Mouse (Mus musculus) lung, embryonic 15.5 days (tissue): ENCODE measurements around the gene Myoz2. TPM values are rescaled to one million over a fixed set of nuclear protein-coding genes. Genes with fewer than 3 reads are reported as not detected.

Experiments
- ATAC-seq: fragments of 200-750 bp; cut with Nextera tagmentation; 2 replicates; pipeline ENCODE4 v1.8.0; 2017; ENCODE audit warnings: moderate number of reproducible peaks, borderline replicate concordance; ENCODE audit not compliant: low FRiP score, low TSS enrichment; ENCODE audit errors: extremely low read depth
- H3K27ac ChIP-seq: fragments of 300-500 bp; sonication (generic); 2 replicates; pipeline ENCODE4 v1.5.1; 2015; ENCODE audit warnings: moderate library complexity, mild to moderate bottlenecking, inconsistent platforms
- H3K27me3 ChIP-seq: fragments of 300-500 bp; sonication (generic); 2 replicates; pipeline ENCODE4 v1.6.1; 2015; ENCODE audit warnings: inconsistent platforms
- H3K36me3 ChIP-seq: fragments of 300-500 bp; sonication (generic); 2 replicates; pipeline ENCODE4 v1.6.1; 2015; ENCODE audit warnings: inconsistent platforms
- H3K4me1 ChIP-seq: fragments of 300-500 bp; sonication (generic); 2 replicates; pipeline ENCODE4 v1.6.1; 2015; ENCODE audit warnings: inconsistent platforms
- H3K4me2 ChIP-seq: fragments of 300-500 bp; sonication (generic); 2 replicates; pipeline ENCODE4 v1.6.1; 2015; ENCODE audit warnings: inconsistent platforms, mild to moderate bottlenecking, moderate library complexity
- H3K4me3 ChIP-seq: fragments of 300-500 bp; sonication (generic); 2 replicates; pipeline ENCODE4 v1.5.1; 2015; ENCODE audit warnings: mild to moderate bottlenecking, inconsistent platforms
- H3K9ac ChIP-seq: fragments of 300-500 bp; sonication (generic); 2 replicates; pipeline ENCODE4 v1.6.1; 2015; ENCODE audit warnings: inconsistent platforms
- H3K9me3 ChIP-seq: fragments of 300-500 bp; sonication (generic); 2 replicates; pipeline ENCODE4 v1.6.1; 2016; ENCODE audit warnings: inconsistent platforms
- whole genome bisulfite sequencing: fragments of 180-500 bp; shearing (Covaris S2); methylation state at CpG from one replicate; pipeline ENCODE4 v1.1.7; 2015; 5-methylcytosine and 5-hydroxymethylcytosine counted together
- polyA plus RNA-seq: library from polyadenylated mRNA; unstranded; fragments of >200 nt; fragmentation: Nextera tagmentation; extraction: Ambion mirVana; gene quantifications from 2 replicates; pipeline ENCODE4 v1.2.1, GENCODE M21; 2015

Gene Myoz2
- polyA plus RNA-seq, 1 experiment from 2014 or later: 5.4 TPM

DNA sequence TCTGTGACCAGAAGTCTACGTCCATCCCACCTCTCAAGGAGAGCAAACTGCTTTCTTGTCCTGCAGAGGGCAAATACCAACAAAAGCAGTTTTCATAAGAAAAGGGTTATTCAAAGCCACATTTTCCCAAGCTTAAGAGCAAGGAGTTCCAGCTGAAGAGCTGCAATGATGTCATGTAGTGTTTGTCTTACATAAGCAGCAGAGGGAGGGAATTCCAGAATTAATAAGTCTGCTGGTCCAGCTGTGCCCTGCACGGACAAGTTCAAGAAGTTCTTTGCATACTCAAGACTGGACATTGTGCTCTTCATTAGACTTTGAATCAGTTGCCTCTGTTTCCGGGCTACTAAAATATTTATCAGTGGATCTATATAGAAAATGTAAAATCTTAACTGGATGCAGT is 33.8 kb downstream of the Myoz2 start:
- 45% methylated on average over 3 of the region's 3 CpGs for WGBS
- H3K4me2 ChIP-seq: no peak overlapping the region
- H3K4me1 ChIP-seq: no peaks in the 10 kb centered on the region
- H3K36me3 ChIP-seq: no peaks in the 10 kb centered on the region
- H3K9ac ChIP-seq: no peak overlapping the region
- no peaks in the 10 kb centered on the region for H3K27me3 ChIP-seq
- no peak overlapping the region for H3K27ac ChIP-seq
- H3K4me3 ChIP-seq: no peak overlapping the region
- ATAC-seq: no peak
- H3K9me3 ChIP-seq: no peaks in the 10 kb centered on the region

DNA sequence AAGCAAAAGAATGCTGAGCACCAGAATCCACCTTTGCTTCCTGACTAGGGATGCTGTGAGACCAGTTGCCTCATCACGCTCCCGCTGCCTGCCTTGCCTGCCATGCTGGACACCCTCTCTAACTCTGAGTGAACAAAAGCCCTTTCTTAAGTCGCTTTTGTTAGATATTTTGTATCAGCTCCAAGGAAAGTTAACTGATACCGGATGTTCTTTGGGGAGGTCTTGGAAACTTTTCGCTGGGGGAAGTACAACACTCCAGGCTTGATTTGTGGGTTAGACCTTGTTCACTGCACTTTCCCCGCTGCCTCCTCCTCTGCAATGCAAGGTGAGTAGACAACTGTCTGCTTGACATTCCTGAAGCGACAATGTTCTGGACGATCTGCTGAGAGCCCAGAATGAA is 36.3 kb downstream of the Myoz2 start:
- Histone ChIP-seq H3K27me3 (no peaks in the 10 kb centered on the region), H3K27ac (no peak overlapping the region), H3K9me3 (0 out of 2 replicates have a peak, but pooled peaks cover 3% of the 10 kb centered on the region), H3K4me2 (no peak overlapping the region), H3K4me1 (no peaks in the 10 kb centered on the region), H3K36me3 (no peaks in the 10 kb centered on the region), H3K9ac (no peak overlapping the region), H3K4me3 (no peak overlapping the region)
- no peak for ATAC-seq
- WGBS: 69% methylated on average over 8 of the region's 8 CpGs

DNA sequence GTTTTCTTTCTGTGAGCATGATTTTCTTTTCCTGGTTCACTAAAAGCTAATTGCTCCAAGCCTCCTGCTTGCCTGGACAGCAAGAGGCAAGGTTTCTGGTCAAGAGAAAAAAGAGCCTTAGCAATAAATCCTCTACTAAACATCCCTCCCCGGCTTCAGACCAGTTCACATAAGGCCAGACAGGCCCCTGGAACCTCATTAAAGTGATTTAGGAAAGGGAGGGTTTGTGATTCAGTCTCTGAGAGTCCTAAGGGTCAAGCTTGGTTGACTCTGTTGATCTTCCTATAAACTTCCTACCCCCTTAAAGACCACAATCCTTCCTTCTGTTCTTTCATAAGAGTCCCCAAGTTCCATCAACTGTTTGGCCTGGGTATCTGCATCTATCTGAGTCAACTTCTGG is 37.8 kb downstream of the Myoz2 start:
- 62% methylated on average over 1 of the region's 1 CpGs for WGBS
- H3K27ac ChIP-seq: no peak overlapping the region

DNA sequence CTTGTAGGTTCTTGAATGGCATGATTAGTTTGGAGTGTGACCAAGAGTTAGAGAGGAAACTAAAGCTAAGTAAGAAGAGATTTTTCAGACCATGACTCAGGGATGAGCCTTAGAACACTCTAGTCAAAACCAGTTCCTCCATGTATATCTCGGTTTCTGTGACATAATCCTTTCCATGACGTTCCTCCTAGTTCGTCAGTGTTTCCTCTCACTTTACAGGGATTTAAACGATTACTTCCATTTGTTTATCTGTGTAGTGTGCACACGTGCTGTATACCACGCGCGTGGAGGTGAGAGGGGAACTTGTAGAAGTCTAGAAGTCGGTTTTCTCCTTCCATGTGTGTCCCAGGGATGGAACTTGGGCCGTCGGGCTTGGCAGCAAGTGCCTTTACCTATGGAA is 47.9 kb downstream of the Myoz2 start:
- no peak overlapping the region; the same call in 1 of the 2 replicates for H3K27ac ChIP-seq
- WGBS: 62% methylated on average over 11 of the region's 11 CpGs
- ATAC-seq: no peak

More for the DNA sequence above, 37.8 kb downstream of the Myoz2 start:
- no peak overlapping the region for H3K9ac ChIP-seq
- H3K27me3 ChIP-seq: no peaks in the 10 kb centered on the region
- H3K4me2 ChIP-seq: no peak overlapping the region
- no peaks in the 10 kb centered on the region for H3K4me1 ChIP-seq
- no peak for ATAC-seq
- H3K9me3 ChIP-seq: 0 out of 2 replicates have a peak, but pooled peaks cover 3% of the 10 kb centered on the region
- H3K4me3 ChIP-seq: no peak overlapping the region
- H3K36me3 ChIP-seq: no peaks in the 10 kb centered on the region

DNA sequence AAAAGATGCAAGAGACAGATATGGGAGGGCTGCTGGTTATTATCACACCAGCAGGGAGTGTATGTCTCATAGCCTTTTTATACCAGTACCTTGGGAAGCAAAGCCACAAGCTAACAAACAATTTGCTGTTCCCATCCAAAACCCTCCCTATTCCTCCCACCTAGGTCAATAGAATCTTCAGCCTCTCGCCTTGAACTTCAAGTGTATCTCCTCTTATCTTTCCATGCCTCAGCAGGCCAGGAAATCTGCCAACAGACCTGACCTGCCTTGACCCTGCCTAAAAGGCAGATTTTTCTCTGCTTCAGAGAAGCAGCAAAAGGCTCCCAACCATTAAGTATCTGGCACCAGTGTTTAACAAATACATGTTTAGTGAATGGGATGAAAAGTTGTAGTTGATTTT is 48.4 kb downstream of the Myoz2 start:
- 9% methylated on average over 1 of the region's 1 CpGs for WGBS
- H3K27me3 ChIP-seq: no peaks in the 10 kb centered on the region
- ATAC-seq: no peak
- H3K4me2 ChIP-seq: no peak overlapping the region
- no peak overlapping the region; the same call in 1 of the 2 replicates for H3K27ac ChIP-seq
- no peaks in the 10 kb centered on the region for H3K36me3 ChIP-seq
- peaks cover 23% of the 10 kb centered on the region for H3K4me1 ChIP-seq
- no peaks in the 10 kb centered on the region for H3K9me3 ChIP-seq
- H3K4me3 ChIP-seq: no peak overlapping the region
- no peak overlapping the region for H3K9ac ChIP-seq

More for the DNA sequence above, 47.9 kb downstream of the Myoz2 start:
- Histone ChIP-seq H3K9ac (no peak overlapping the region), H3K4me1 (peaks cover 23% of the 10 kb centered on the region), H3K4me3 (no peak overlapping the region), H3K9me3 (no peaks in the 10 kb centered on the region), H3K36me3 (no peaks in the 10 kb centered on the region), H3K4me2 (no peak overlapping the region), H3K27me3 (no peaks in the 10 kb centered on the region)

DNA sequence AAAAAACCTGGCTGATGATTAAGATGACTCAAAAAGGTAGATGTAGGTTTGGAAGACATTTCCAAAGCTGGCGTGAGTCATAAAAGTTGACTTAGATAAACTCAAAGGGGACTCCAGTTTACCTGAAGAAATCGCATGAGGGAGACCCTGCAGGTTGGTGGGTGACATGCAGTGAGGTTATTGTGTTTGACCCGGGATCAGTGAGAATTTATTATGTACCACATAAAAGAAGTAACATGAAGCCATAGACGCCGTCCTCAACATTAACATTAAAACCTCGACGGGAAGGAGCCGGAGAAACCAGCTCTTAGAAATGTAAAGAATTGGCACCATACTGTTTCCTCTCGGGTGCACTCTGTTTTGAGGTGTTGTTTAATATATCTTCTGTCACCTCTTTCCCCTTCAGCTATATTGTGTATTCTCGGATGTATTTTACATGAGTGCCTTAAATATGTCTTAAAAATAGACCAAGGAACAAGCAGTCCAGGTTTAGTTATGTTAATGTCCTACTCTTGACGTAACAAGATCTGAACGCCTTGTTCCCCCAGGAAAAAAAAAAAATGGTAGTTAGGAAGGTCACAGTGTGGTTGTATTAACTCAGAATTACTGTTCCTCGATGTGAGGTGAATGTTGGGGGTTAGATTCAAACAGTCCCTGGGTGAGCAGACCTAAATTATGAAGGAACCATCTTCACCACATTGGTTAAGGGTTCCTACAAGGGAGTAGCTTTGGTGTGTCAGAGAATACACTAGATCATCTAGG is 49.5 kb downstream of the Myoz2 start:
- Histone ChIP-seq H3K36me3 (no peaks in the 10 kb centered on the region), H3K9me3 (no peaks in the 10 kb centered on the region), H3K9ac (peak overlapping the region; percentile 85), H3K4me2 (peak overlapping the region; percentile 77), H3K27me3 (no peaks in the 10 kb centered on the region), H3K4me1 (peaks cover 23% of the 10 kb centered on the region), H3K4me3 (peak overlapping the region; percentile 65), H3K27ac (peak overlapping the region; percentile 93)
- WGBS: 10% methylated on average over 13 of the region's 13 CpGs
- no peak for ATAC-seq

DNA sequence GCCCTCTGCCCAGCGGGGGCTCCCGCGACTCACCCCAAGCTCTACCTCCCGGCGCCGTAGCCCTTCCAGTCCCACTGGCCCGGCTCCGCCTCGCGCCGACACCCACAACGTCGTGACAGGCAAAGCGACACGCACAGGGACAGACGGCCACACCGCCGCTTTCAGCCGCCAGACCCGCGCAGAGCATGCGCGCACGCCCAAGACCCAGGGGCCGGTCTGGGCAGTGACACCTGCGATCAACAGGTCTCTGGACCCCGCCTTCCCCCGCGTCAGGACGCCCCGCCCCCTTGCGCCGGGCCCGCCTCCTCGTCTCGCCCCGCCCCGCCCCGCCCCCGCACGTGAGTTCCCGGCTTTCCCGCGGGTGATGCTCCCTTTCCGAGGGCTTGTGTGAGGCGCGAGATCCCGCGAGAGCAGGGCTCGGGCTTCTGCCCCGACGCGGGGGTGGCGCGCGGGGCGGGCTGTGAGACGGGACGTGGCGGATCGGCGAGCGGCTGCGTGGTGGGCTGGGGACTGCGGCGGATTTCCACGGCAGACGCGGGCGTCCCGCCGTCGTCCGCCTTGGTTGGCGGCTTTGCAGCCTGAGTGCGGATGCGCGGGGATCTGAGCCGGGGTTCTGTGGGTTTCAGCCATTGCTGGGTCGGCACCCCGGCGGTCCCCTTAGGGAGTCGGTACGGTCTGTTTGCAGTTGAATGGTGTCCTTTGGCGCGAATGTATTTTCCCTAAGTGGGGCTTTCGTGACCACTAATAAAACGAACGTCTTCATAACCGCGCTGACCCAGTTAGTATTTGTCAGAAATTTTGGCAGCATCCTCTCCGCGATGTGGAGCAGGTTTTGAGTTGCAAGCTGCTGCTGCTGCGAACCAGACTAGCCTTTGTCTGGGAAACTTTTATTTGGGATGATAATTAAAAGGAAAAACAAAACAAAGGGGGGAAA is 50.3 kb downstream of the Myoz2 start, which contains the start of gene Usp53:
Gene Usp53 (minus strand): TSS at position 262 of the 934 bp plus-strand sequence.
- no peaks in the 10 kb centered on the region for H3K27me3 ChIP-seq
- H3K36me3 ChIP-seq: no peaks in the 10 kb centered on the region
- peak within 1 kb of the TSS; percentile 65 for H3K4me3 ChIP-seq
- H3K27ac ChIP-seq: peak within 1 kb of the TSS; percentile 93
- H3K9ac ChIP-seq: peak within 1 kb of the TSS; percentile 85
- peak; percentile 96 for ATAC-seq
- H3K9me3 ChIP-seq: no peaks in the 10 kb centered on the region
- WGBS: under 1% methylated on average over 74 of the region's 94 CpGs
- H3K4me1 ChIP-seq: peaks cover 23% of the 10 kb centered on the region
- peak within 1 kb of the TSS; percentile 77 for H3K4me2 ChIP-seq

DNA sequence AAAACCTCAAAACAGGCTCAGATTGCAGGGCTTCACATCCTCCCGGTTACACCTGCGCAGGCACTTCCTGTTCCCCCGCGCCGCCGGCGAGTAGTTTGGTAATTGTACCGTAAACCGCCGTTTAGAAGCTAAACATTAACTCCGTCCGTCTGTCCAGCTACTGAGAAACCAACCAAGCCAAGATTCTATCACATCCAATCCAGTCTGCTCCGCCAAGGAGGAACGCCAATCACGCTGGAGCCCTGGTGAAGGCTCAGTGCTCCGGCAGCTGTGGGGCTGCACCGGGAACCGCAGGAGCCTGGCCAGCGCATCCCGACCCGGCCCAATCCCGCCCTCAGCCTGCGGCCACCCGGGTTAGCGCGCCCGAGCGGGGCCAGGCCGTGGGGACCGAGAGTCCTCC is 51.0 kb downstream of the Myoz2 start:
- H3K9me3 ChIP-seq: no peaks in the 10 kb centered on the region
- no peaks in the 10 kb centered on the region for H3K36me3 ChIP-seq
- WGBS: under 1% methylated on average over 29 of the region's 30 CpGs
- H3K27ac ChIP-seq: peak overlapping the region; percentile 91
- peak overlapping the region; percentile 65 for H3K4me3 ChIP-seq
- peak overlapping the region; percentile 77 for H3K4me2 ChIP-seq
- H3K4me1 ChIP-seq: peaks cover 23% of the 10 kb centered on the region
- peak; percentile 84 for ATAC-seq
- peak overlapping the region; percentile 66 for H3K9ac ChIP-seq
- H3K27me3 ChIP-seq: no peaks in the 10 kb centered on the region

DNA sequence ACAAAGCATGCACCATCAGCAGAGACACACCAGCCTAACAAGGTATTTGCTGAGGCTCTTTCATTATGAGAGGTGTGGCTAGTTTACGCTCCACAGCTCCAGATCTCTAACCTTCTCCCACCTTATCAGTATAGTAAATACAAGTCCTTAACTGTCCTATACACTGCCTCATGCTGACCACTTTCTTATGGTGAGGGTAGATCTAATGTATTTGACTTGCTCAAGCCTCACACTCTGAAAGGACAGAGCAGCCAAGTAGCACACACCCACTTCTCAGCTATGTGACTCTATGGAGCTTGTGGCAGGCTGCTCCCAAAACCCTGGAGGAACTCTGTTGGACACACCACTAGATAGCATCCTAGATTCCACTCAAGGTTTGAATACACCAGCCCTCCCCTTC is 58.9 kb downstream of the Myoz2 start:
- Histone ChIP-seq H3K27ac (no peak overlapping the region), H3K9me3 (no peaks in the 10 kb centered on the region), H3K27me3 (no peaks in the 10 kb centered on the region), H3K4me3 (no peak overlapping the region), H3K4me1 (no peaks in the 10 kb centered on the region), H3K36me3 (no peaks in the 10 kb centered on the region), H3K4me2 (no peak overlapping the region), H3K9ac (no peak overlapping the region)
- 89% methylated on average over 1 of the region's 1 CpGs for WGBS
- ATAC-seq: no peak

DNA sequence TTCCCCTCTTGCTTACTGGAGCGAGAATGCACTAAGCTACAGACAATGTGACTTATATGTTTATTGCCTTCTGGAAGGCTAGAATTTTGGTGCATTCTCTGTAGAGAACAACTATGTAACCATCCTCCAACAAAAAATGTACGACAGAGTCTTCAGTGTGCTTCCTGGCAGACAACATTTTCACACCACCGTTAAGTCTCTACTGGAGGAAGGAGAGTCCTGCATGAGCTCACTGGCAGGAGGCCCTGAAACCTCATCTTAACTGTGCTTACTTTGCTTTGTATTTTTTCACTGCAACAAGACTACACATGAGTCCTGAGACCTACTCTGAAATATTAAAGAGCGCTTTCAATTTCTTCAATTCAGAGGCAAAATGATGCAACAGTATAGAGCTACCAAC is 59.5 kb downstream of the Myoz2 start:
- no peaks in the 10 kb centered on the region for H3K36me3 ChIP-seq
- H3K4me1 ChIP-seq: no peaks in the 10 kb centered on the region
- no peak for ATAC-seq
- WGBS: 71% methylated on average over 4 of the region's 4 CpGs
- H3K4me3 ChIP-seq: no peak overlapping the region
- no peak overlapping the region for H3K27ac ChIP-seq
- H3K27me3 ChIP-seq: no peaks in the 10 kb centered on the region
- H3K9ac ChIP-seq: no peak overlapping the region
- no peaks in the 10 kb centered on the region for H3K9me3 ChIP-seq
- no peak overlapping the region for H3K4me2 ChIP-seq

DNA sequence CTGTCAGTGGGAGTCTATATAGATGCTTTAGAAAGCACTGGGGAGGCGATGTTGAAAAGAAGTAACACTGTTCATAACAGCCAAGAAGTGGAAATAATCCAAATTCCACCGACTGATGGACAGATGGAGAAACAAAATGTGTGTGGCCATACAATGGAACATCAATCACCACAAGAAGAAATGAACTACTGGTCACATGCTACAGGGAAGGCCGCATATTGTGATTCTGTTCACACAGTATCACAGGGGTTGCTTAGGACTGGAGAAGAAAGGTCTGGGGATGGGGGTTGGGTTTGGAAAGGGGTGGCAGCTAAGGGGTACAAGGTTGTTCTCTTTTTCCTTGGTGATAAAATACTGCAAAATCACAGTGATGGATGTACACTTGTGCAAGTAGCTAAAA is 60.0 kb downstream of the Myoz2 start:
- no peak overlapping the region for H3K4me2 ChIP-seq
- ATAC-seq: no peak
- no peak overlapping the region for H3K9ac ChIP-seq
- no peaks in the 10 kb centered on the region for H3K9me3 ChIP-seq
- no peak overlapping the region for H3K4me3 ChIP-seq
- no peaks in the 10 kb centered on the region for H3K4me1 ChIP-seq
- no peaks in the 10 kb centered on the region for H3K36me3 ChIP-seq
- H3K27me3 ChIP-seq: no peaks in the 10 kb centered on the region
- no peak overlapping the region for H3K27ac ChIP-seq
- WGBS: 59% methylated on average over 3 of the region's 3 CpGs
